Mouse (Mus musculus): ENCODE results near the gene Igsf21.

Gene Igsf21

GRCm38 (mm10) chr4:140104795-140105194, 141.8 kb downstream of the Igsf21 start:
- in situ Hi-C loops (cut with MboI; ENCODE audit: low sequenced_read_pairs) = no loop called here

- in situ Hi-C loops (cut with MboI; ENCODE audit: low sequenced_read_pairs) = no loop called here
These were observed 143.1 kb downstream of the Igsf21 start for GRCm38 (mm10) chr4:140103341-140104027.

- in situ Hi-C loops (cut with MboI; ENCODE audit: low sequenced_read_pairs) = no loop called here
These were observed 143.9 kb downstream of the Igsf21 start for GRCm38 (mm10) chr4:140102581-140103200.

DNA sequence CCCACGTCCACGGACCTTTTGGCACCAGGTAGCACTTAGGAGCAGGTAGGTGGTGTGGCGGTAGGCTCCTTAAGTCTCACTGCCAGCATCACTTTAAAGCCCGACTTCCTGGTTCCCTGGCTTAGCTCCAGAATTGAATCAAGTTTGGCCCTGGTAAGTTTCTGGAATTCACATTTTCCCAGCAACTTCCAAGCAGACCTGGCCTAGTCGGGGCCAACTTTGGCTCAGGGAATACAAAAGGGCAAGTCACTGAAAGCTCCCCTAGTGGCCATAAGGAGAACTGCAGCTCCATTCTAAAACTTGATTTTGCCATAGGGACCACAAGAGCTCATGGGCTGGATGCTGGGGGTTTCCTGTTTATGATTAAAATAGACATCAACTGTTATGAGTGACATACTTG, 145.5 kb downstream of the Igsf21 start:
- in situ Hi-C loops (cut with MboI; ENCODE audit: low sequenced_read_pairs) = no loop called here

- in situ Hi-C loops (cut with MboI; ENCODE audit: low sequenced_read_pairs) = no loop called here
These were observed 146.4 kb downstream of the Igsf21 start for GRCm38 (mm10) chr4:140100141-140100540.

DNA sequence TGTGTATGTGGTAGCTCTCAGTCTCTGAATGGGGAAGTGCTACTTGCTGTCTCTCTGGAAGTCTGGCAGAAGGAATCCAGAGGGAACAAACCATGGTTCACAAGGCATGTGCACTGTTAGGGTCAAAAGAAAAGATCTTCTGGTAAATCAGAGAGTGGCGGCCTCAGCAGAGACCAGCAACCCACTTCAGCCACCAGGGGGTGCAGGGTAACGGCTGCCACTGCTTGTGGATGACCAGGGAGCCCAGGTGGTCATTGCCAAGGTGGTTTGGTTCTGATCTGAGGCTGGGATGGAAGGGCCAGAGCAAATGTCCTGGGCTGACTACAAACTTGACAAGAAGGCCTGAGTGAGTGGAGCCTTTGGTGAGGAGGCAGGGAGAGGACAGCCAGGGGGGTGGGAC, 150.3 kb downstream of the Igsf21 start:
- in situ Hi-C loops (cut with MboI; ENCODE audit: low sequenced_read_pairs) = no loop called here

GRCm38 (mm10) chr4:140094835-140095234, 151.7 kb downstream of the Igsf21 start:
- in situ Hi-C loops (cut with MboI; ENCODE audit: low sequenced_read_pairs) = no loop called here

DNA sequence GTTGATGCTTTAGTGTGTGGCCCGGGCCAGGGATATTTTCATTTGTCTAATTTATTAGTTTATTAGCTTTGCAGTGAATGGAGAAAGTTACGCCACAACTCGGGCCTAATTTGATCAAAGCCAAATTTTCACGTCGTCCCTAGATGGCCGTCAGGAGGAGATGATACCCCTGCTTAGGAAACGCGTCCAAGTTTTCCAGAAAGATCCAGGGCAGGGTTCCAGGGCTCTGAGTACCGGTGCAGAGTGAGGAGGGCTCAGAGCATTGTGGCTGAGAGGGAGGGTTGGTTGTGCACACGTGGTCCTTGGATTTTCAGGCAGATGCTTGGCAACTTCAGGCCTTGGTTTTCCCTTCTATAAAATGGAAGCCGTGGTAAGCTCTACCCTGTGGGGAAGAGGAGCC, 154.2 kb downstream of the Igsf21 start:
- in situ Hi-C loops (cut with MboI; ENCODE audit: low sequenced_read_pairs) = no loop called here

DNA sequence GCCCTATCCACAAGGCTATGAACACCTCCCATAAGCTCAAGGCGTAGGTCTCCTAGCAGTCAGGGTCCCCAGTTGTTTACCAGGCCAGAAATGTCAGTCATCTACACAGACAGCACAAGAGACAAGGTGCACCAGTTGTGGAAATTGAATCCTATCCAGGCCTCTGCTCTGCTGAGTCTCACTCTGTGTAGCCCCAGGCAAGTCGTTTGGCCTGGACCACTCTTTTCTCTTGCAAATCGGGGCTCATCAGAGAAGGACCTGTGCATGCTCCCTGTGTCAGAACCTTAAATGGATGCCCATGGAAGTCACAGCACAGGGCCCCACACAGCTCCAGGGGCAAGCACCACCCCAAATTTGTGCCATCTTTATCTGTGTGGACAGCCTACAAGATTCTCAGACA, 154.9 kb downstream of the Igsf21 start:
- in situ Hi-C loops (cut with MboI; ENCODE audit: low sequenced_read_pairs) = no loop called here

GRCm38 (mm10) chr4:140089676-140090075, 156.9 kb downstream of the Igsf21 start:
- in situ Hi-C loops (cut with MboI; ENCODE audit: low sequenced_read_pairs) = no loop called here

- in situ Hi-C loops (cut with MboI; ENCODE audit: low sequenced_read_pairs) = no loop called here
These were observed 157.7 kb downstream of the Igsf21 start for GRCm38 (mm10) chr4:140088711-140089440.

GRCm38 (mm10) chr4:140086192-140086591, 160.4 kb downstream of the Igsf21 start:
- in situ Hi-C loops (cut with MboI; ENCODE audit: low sequenced_read_pairs) = no loop called here

DNA sequence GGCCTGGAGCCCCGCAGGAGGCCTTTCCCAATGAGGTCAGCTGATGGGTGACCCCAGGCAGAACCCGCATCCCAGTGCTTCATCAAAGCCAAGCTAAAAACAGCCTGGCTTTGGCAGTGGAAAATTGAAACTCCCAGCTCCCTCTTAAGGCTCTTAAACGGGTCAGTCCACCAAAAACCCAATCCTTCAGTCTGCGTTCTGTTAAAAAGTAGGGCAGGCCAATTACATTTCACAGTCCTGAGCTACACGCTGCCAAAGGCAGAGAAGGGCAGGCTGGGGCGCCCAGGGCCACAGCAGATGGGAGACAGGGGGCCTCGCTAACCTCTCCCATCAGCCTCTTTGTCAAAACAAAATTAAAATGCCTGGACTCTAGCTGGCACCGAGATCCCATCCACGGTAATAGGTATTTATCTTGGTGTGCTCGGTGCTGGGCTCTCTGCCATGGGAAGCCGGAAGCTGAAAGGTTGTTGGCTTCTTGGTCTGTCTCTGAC, 162.0 kb downstream of the Igsf21 start:
- in situ Hi-C loops (cut with MboI; ENCODE audit: low sequenced_read_pairs) = no loop called here

DNA sequence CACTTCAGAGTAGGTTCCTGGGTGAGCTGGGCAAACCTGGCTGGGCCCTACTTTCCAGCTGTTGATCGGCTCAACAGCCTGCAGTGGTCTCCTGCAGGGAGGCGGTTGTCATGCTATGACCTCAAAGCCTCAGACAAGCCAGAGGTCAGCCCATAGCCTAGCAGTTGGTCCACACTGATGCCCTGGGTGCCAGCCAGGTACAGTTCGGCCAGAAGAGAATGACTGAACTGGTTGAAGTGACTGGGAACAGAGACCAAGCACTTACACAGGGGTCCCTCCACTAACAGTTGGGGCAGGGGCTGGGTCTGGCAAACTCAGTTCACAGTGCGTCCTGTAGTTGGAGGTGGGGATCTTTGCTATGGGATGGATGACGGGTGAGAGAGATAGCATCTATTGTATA, 162.5 kb downstream of the Igsf21 start:
- in situ Hi-C loops (cut with MboI; ENCODE audit: low sequenced_read_pairs) = no loop called here

DNA sequence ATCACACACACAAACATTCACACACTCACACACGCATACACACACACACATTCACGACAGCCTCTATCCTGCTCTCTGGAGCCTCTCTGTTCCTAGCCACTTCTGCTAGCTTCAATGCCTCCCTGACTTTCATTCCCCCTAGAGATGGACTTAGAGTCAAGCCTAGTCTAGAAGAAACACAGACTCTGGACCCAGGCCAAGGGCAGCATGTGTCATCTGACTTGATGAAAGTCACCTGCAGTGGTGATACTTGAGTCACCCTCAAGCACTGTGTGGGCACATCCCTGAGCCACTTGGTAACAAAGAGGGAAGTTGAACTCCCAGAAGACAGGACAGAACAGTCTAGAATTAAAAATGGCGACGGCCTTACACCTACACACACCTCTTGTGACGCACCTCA, 168.2 kb downstream of the Igsf21 start:
- in situ Hi-C loops (cut with MboI; ENCODE audit: low sequenced_read_pairs) = no loop called here

DNA sequence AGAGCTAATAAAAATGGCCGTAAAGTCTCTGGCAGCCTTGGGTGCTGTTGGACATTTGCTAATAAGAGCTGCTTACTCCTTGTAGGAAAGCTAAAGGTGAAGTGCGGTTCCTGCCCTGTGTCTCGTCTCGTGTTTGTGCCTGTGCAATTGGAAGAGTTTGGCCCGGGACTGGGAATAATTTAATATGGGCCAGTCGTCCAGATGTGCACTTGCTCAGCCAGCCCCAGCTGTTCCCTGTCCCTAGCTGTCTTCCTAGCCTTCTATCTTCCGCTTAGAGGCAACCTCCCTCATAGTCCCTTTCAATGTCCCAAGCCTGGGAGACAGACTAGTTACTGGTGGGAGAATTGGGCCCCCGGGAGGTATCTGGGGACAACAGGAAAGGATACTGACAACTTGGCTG, 169.0 kb downstream of the Igsf21 start:
- in situ Hi-C loops (cut with MboI; ENCODE audit: low sequenced_read_pairs) = no loop called here

- in situ Hi-C loops (cut with MboI; ENCODE audit: low sequenced_read_pairs) = no loop called here
These were observed 169.6 kb downstream of the Igsf21 start for GRCm38 (mm10) chr4:140076852-140077563.

DNA sequence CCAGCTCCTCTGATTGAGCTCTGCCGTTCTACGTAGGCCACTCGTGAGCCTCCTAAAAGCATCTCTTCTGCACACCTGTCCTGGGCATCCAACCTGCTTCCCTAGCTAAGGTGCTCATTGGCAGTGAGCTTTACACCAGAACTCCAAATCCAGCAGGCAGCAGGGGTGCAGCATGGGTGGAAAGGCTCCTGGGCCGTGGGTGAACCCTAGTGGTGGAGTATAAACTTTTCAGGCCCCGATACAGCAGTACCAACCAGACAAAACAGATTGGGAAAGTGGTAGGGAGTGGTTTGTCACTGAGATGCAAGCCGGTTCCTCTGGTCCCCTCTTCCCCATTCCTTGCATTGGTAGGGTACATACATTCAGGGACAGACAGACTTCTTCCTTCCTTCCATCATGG, 170.2 kb downstream of the Igsf21 start:
- in situ Hi-C loops (cut with MboI; ENCODE audit: low sequenced_read_pairs) = no loop called here

- in situ Hi-C loops (cut with MboI; ENCODE audit: low sequenced_read_pairs) = no loop called here
These were observed 175.5 kb downstream of the Igsf21 start for GRCm38 (mm10) chr4:140071047-140071446.

GRCm38 (mm10) chr4:140070331-140070652, 176.3 kb downstream of the Igsf21 start:
- in situ Hi-C loops (cut with MboI; ENCODE audit: low sequenced_read_pairs) = no loop called here

- in situ Hi-C loops (cut with MboI; ENCODE audit: low sequenced_read_pairs) = no loop called here
These were observed 176.8 kb downstream of the Igsf21 start for GRCm38 (mm10) chr4:140069563-140070330.
